Mouse (Mus musculus): Measurements from ENCODE around the gene Prss28. TPM values are rescaled to one million over a fixed set of nuclear protein-coding genes. Genes with fewer than 3 reads are reported as not detected.

The Prss28 gene
- total RNA-seq, 2 experiments from 2014 or later = 2.5 TPM; not detected in 1

GRCm38 (mm10) chr17:25338218-25338617 is 29.8 kb downstream of the Prss28 start:
- no peak for ATAC-seq (replicated peaks; ENCODE audit: low FRiP score, poor library complexity, severe bottlenecking)

- no peak for ATAC-seq (replicated peaks; ENCODE audit: low FRiP score, poor library complexity, severe bottlenecking)
Measured at GRCm38 (mm10) chr17:25340003-25340402, 31.6 kb downstream of the Prss28 start.

- ATAC-seq (replicated peaks; ENCODE audit: low FRiP score, poor library complexity, severe bottlenecking) = no peak
Measured at GRCm38 (mm10) chr17:25341490-25341889, 33.0 kb downstream of the Prss28 start.

- no peak for ATAC-seq (replicated peaks; ENCODE audit: low FRiP score, poor library complexity, severe bottlenecking)
Measured at GRCm38 (mm10) chr17:25345462-25345861, 37.0 kb downstream of the Prss28 start, which contains the start of gene Tpsab1. Gene Tpsab1 (minus strand): TSS chr17:25345562.

GRCm38 (mm10) chr17:25361291-25361690 is 52.8 kb downstream of the Prss28 start:
- no peak for ATAC-seq (replicated peaks; ENCODE audit: low FRiP score, poor library complexity, severe bottlenecking)

Other genes with a start within 250 kb of the Prss28 start
- not detected in 2 replicates for gene Tmem204, start 225.1 kb upstream of the Prss28 start, total RNA-seq (2015; ENCODE audit: low replicate concordance)
- gene Tmem204, start 225.1 kb upstream of the Prss28 start, total RNA-seq (2017; ENCODE audit: low replicate concordance) = not detected in 2 replicates
- gene Telo2, start 192.7 kb upstream of the Prss28 start, total RNA-seq (2015; ENCODE audit: low replicate concordance) = 3.2 and 5.0 TPM in 2 replicates
- gene Telo2, start 192.7 kb upstream of the Prss28 start, total RNA-seq (2017; ENCODE audit: low replicate concordance) = 10.5 and 42.6 TPM in 2 replicates
- not detected in 2 replicates for gene Ptx4, start 187.9 kb upstream of the Prss28 start, total RNA-seq (2015; ENCODE audit: low replicate concordance)
- not detected in 2 replicates for gene Ptx4, start 187.9 kb upstream of the Prss28 start, total RNA-seq (2017; ENCODE audit: low replicate concordance)
- gene Clcn7, start 175.3 kb upstream of the Prss28 start, total RNA-seq (2015; ENCODE audit: low replicate concordance) = 17.3 and 23.1 TPM in 2 replicates
- gene Clcn7, start 175.3 kb upstream of the Prss28 start, total RNA-seq (2017; ENCODE audit: low replicate concordance) = 20.0 and 22.6 TPM in 2 replicates
- not detected in 2 replicates for gene Ccdc154, start 146.2 kb upstream of the Prss28 start, total RNA-seq (2015; ENCODE audit: low replicate concordance)
- 2.6 TPM in 1 of 2 replicates, not detected in the other for gene Ccdc154, start 146.2 kb upstream of the Prss28 start, total RNA-seq (2017; ENCODE audit: low replicate concordance)
- gene Gm38655, start 133.2 kb upstream of the Prss28 start, total RNA-seq (2015; ENCODE audit: low replicate concordance) = not detected in 2 replicates
- not detected in 2 replicates for gene Gm38655, start 133.2 kb upstream of the Prss28 start, total RNA-seq (2017; ENCODE audit: low replicate concordance)
- 5.0 and 7.9 TPM in 2 replicates for gene BC003965, start 124.1 kb upstream of the Prss28 start, total RNA-seq (2015; ENCODE audit: low replicate concordance)
- 2.0 and 3.5 TPM in 2 replicates for gene BC003965, start 124.1 kb upstream of the Prss28 start, total RNA-seq (2017; ENCODE audit: low replicate concordance)
- gene Unkl, start 120.2 kb upstream of the Prss28 start, total RNA-seq (2015; ENCODE audit: low replicate concordance) = 28.8 and 41.9 TPM in 2 replicates
- gene Unkl, start 120.2 kb upstream of the Prss28 start, total RNA-seq (2017; ENCODE audit: low replicate concordance) = 29.3 and 36.7 TPM in 2 replicates
- gene Gnptg, start 68.5 kb upstream of the Prss28 start, total RNA-seq (2015; ENCODE audit: low replicate concordance) = 10.5 and 13.8 TPM in 2 replicates
- gene Gnptg, start 68.5 kb upstream of the Prss28 start, total RNA-seq (2017; ENCODE audit: low replicate concordance) = 5.8 and 8.4 TPM in 2 replicates
- gene Tsr3, start 68.5 kb upstream of the Prss28 start, total RNA-seq (2015; ENCODE audit: low replicate concordance) = 2.9 TPM in 1 of 2 replicates, not detected in the other
- 3.1 and 6.5 TPM in 2 replicates for gene Tsr3, start 68.5 kb upstream of the Prss28 start, total RNA-seq (2017; ENCODE audit: low replicate concordance)
- not detected in 2 replicates for gene Baiap3, start 52.3 kb upstream of the Prss28 start, total RNA-seq (2015; ENCODE audit: low replicate concordance)
- gene Baiap3, start 52.3 kb upstream of the Prss28 start, total RNA-seq (2017; ENCODE audit: low replicate concordance) = not detected in 2 replicates
- 197 and 220 TPM in 2 replicates for gene Ube2i, start 34.0 kb upstream of the Prss28 start, total RNA-seq (2015; ENCODE audit: low replicate concordance)
- 152 and 166 TPM in 2 replicates for gene Ube2i, start 34.0 kb upstream of the Prss28 start, total RNA-seq (2017; ENCODE audit: low replicate concordance)
- 101 and 104 TPM in 2 replicates for gene Prss34, start 10.3 kb upstream of the Prss28 start, total RNA-seq (2015; ENCODE audit: low replicate concordance)
- gene Prss34, start 10.3 kb upstream of the Prss28 start, total RNA-seq (2017; ENCODE audit: low replicate concordance) = 38.0 and 42.1 TPM in 2 replicates
- gene Prss29, start 10.0 kb downstream of the Prss28 start, total RNA-seq (2015; ENCODE audit: low replicate concordance) = not detected in 2 replicates
- gene Prss29, start 10.0 kb downstream of the Prss28 start, total RNA-seq (2017; ENCODE audit: low replicate concordance) = not detected in 2 replicates
- not detected in 2 replicates for gene Tpsab1, start 36.9 kb downstream of the Prss28 start, total RNA-seq (2015; ENCODE audit: low replicate concordance)
- gene Tpsab1, start 36.9 kb downstream of the Prss28 start, total RNA-seq (2017; ENCODE audit: low replicate concordance) = not detected in 2 replicates
- gene Tpsb2, start 57.7 kb downstream of the Prss28 start, total RNA-seq (2015; ENCODE audit: low replicate concordance) = not detected in 2 replicates
- not detected in 2 replicates for gene Tpsb2, start 57.7 kb downstream of the Prss28 start, total RNA-seq (2017; ENCODE audit: low replicate concordance)
- gene Tpsg1, start 60.6 kb downstream of the Prss28 start, total RNA-seq (2015; ENCODE audit: low replicate concordance) = not detected in 2 replicates
- not detected in 2 replicates for gene Tpsg1, start 60.6 kb downstream of the Prss28 start, total RNA-seq (2017; ENCODE audit: low replicate concordance)
- gene Cacna1h, start 125.1 kb downstream of the Prss28 start, total RNA-seq (2015; ENCODE audit: low replicate concordance) = 10.5 TPM in 1 of 2 replicates, not detected in the other
- gene Cacna1h, start 125.1 kb downstream of the Prss28 start, total RNA-seq (2017; ENCODE audit: low replicate concordance) = 0.91 and 2.3 TPM in 2 replicates
- not detected in 2 replicates for gene Tekt4, start 146.0 kb downstream of the Prss28 start, total RNA-seq (2015; ENCODE audit: low replicate concordance)
- not detected in 2 replicates for gene Tekt4, start 146.0 kb downstream of the Prss28 start, total RNA-seq (2017; ENCODE audit: low replicate concordance)
- gene Sstr5, start 188.6 kb downstream of the Prss28 start, total RNA-seq (2015; ENCODE audit: low replicate concordance) = not detected in 2 replicates
- gene Sstr5, start 188.6 kb downstream of the Prss28 start, total RNA-seq (2017; ENCODE audit: low replicate concordance) = not detected in 2 replicates

Measured in erythroid progenitor cell, adult 5-6 weeks (primary cell).